In the genomic region with DNA sequence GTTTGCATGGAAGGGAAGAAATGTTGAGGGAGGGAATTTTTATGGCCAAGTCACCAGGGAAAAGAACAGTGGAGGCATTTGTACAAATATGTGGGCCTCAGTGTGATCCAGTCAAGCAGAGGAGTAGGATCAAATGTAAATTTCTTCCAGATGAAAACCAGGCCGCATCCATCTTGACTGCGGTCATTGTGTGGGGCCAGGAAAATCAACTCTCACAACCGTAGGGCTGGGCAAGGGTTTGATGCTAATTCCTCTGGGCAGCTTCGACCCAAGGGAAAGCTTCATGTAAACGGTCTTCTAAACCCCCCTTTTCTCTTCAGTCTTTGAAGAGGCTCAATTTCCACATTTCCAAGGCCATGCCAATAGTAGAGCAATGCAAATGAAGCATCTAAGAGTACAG, we compare ENCODE assay signal across 22 mouse cellular contexts.
DNase-seq lines count a peak whose midpoint lies in the region; ATAC-seq and TF ChIP-seq lines count a peak whose summit lies in the region.
"Had no signal": no experiment of that assay in that cellular context is flagged by ENCODE, and none has a peak within 500 bp of the region (broad histone marks: within the 10 kb centered on the region; RNA-seq: fewer than 3 reads in every experiment).

No protein-coding gene starts in this region.

- H3K9me3 ChIP-seq in limb, embryonic 14.5 days (ENCODE audit: control insufficient read depth, low read length), result no peaks in the 10 kb centered on the region
- no peaks in the 10 kb centered on the region for H3K9me3 ChIP-seq in limb, embryonic 10.5 days (replicated peaks)
- H3K9me3 ChIP-seq in embryonic facial prominence, embryonic 10.5 days, result no peaks in the 10 kb centered on the region
- H3K9me3 ChIP-seq in embryonic facial prominence, embryonic 13.5 days, result no peaks in the 10 kb centered on the region
- no peaks in the 10 kb centered on the region for H3K9me3 ChIP-seq in intestine, embryonic 16.5 days (ENCODE audit: control insufficient read depth, low read length)
- H3K9me3 ChIP-seq: forebrain, embryonic 10.5 days; forebrain, embryonic 15.5 days; heart, embryonic 10.5 days; hindbrain, embryonic 13.5 days; intestine, embryonic 15.5 days had no signal

- no peak overlapping the region for H3K4me2 ChIP-seq in limb, embryonic 14.5 days (replicated peaks; ENCODE audit: low read depth, low read length, severe bottlenecking)
- H3K4me2 ChIP-seq in embryonic facial prominence, embryonic 13.5 days, result no peak overlapping the region
- H3K4me2 ChIP-seq in intestine, embryonic 16.5 days (ENCODE audit: low read depth, low read length), result no peak overlapping the region
- H3K4me2 ChIP-seq: forebrain, embryonic 15.5 days; hindbrain, embryonic 13.5 days; intestine, embryonic 15.5 days had no signal

- no peak for TF ChIP-seq POLR2A in limb, embryonic 14.5 days (IDR thresholded peaks at IDR 0.05; ENCODE audit: borderline replicate concordance, extremely low read depth, insufficient read depth, insufficient read length)

- DNase-seq in limb, embryonic 14.5 days (ENCODE audit: low spot score), result peak; percentile 27
- no peak for DNase-seq in limb, embryonic 10.5 days (ENCODE audit: low spot score)
- peak; percentile 70 for DNase-seq in embryonic facial prominence, embryonic 10.5 days (ENCODE audit: low spot score)
- DNase-seq in fibroblast of lung, adult 2 months (ENCODE audit: low read depth), result peak; percentile 46
- DNase-seq in left cerebral cortex, postnatal 25 days (ENCODE audit: low spot score in 2 of 2), result no peak
- DNase-seq: adrenal gland, postnatal 10 days; cerebellum, adult 11 months; cerebellum, adult 8-10 months; cerebellum, postnatal 14 days; gastrocnemius, postnatal 10 days; heart, adult 18-20 months; heart, postnatal 10 days; heart, postnatal 4 days; kidney, adult 2 months had no signal

- no peak overlapping the region for H3K9ac ChIP-seq in limb, embryonic 14.5 days (ENCODE audit: low read depth, low read length, severe bottlenecking)
- H3K9ac ChIP-seq in embryonic facial prominence, embryonic 13.5 days, result no peak overlapping the region
- no peak overlapping the region for H3K9ac ChIP-seq in intestine, embryonic 16.5 days (ENCODE audit: low read depth, low read length)
- H3K9ac ChIP-seq: forebrain, embryonic 15.5 days; hindbrain, embryonic 13.5 days; intestine, embryonic 15.5 days had no signal

- H3K4me3 ChIP-seq in limb, embryonic 14.5 days (replicated peaks; ENCODE audit: low read length), result no peak overlapping the region
- no peak overlapping the region for H3K4me3 ChIP-seq in limb, embryonic 10.5 days
- no peak overlapping the region for H3K4me3 ChIP-seq in embryonic facial prominence, embryonic 10.5 days
- H3K4me3 ChIP-seq in embryonic facial prominence, embryonic 13.5 days, result no peak overlapping the region
- no peak overlapping the region for H3K4me3 ChIP-seq in intestine, embryonic 16.5 days (ENCODE audit: low read length)
- H3K4me3 ChIP-seq: forebrain, embryonic 10.5 days; forebrain, embryonic 15.5 days; heart, embryonic 10.5 days; hindbrain, embryonic 13.5 days; intestine, embryonic 15.5 days had no signal

- H3K4me1 ChIP-seq in limb, embryonic 14.5 days (ENCODE audit: control insufficient read depth, insufficient read depth, low read length), result no peaks in the 10 kb centered on the region
- H3K4me1 ChIP-seq in limb, embryonic 10.5 days, result no peaks in the 10 kb centered on the region
- H3K4me1 ChIP-seq in embryonic facial prominence, embryonic 10.5 days, result peaks cover 10% of the 10 kb centered on the region; the same call in 1 of the 2 replicates
- H3K4me1 ChIP-seq in embryonic facial prominence, embryonic 13.5 days, result peaks cover 18% of the 10 kb centered on the region
- no peaks in the 10 kb centered on the region for H3K4me1 ChIP-seq in intestine, embryonic 16.5 days (ENCODE audit: control insufficient read depth, insufficient read depth, low read length)
- H3K4me1 ChIP-seq: forebrain, embryonic 10.5 days; forebrain, embryonic 15.5 days; heart, embryonic 10.5 days; hindbrain, embryonic 13.5 days; intestine, embryonic 15.5 days had no signal

- intact Hi-C loops in left cerebral cortex, postnatal 25 days (cut with DNase I), result no loop called here

- no peak overlapping the region for H3K27ac ChIP-seq in limb, embryonic 14.5 days (replicated peaks; ENCODE audit: low read depth, low read length)
- H3K27ac ChIP-seq in limb, embryonic 10.5 days, result no peak overlapping the region
- no peak overlapping the region for H3K27ac ChIP-seq in embryonic facial prominence, embryonic 10.5 days (replicated peaks)
- H3K27ac ChIP-seq in embryonic facial prominence, embryonic 13.5 days, result peak overlapping the region; percentile 58; the same call in 1 of the 2 replicates
- H3K27ac ChIP-seq in intestine, embryonic 16.5 days (ENCODE audit: low read length), result no peak overlapping the region
- H3K27ac ChIP-seq: forebrain, embryonic 10.5 days; forebrain, embryonic 15.5 days; heart, embryonic 10.5 days; hindbrain, embryonic 13.5 days; intestine, embryonic 15.5 days had no signal

- 61% methylated on average over 5 of the region's 5 CpGs for WGBS in limb, embryonic 14.5 days
- 86% methylated on average over 5 of the region's 5 CpGs for WGBS in limb, embryonic 10.5 days
- WGBS in embryonic facial prominence, embryonic 10.5 days, result 50% methylated on average over 5 of the region's 5 CpGs
- WGBS in embryonic facial prominence, embryonic 13.5 days, result 31% methylated on average over 5 of the region's 5 CpGs
- WGBS in intestine, embryonic 16.5 days, result 83% methylated on average over 5 of the region's 5 CpGs

- no peaks in the 10 kb centered on the region for H3K27me3 ChIP-seq in limb, embryonic 14.5 days (ENCODE audit: control insufficient read depth, insufficient read depth, low read length)
- H3K27me3 ChIP-seq in limb, embryonic 10.5 days (ENCODE audit: low read depth, poor library complexity, severe bottlenecking), result no peaks in the 10 kb centered on the region
- H3K27me3 ChIP-seq in embryonic facial prominence, embryonic 10.5 days (replicated peaks; ENCODE audit: low read depth, poor library complexity, severe bottlenecking), result no peaks in the 10 kb centered on the region
- H3K27me3 ChIP-seq in embryonic facial prominence, embryonic 13.5 days, result no peaks in the 10 kb centered on the region
- H3K27me3 ChIP-seq in intestine, embryonic 16.5 days (replicated peaks; ENCODE audit: control insufficient read depth, insufficient read depth, low read length), result no peaks in the 10 kb centered on the region
- H3K27me3 ChIP-seq: forebrain, embryonic 15.5 days; hindbrain, embryonic 13.5 days; intestine, embryonic 15.5 days had no signal

- no peak for ATAC-seq in limb, embryonic 14.5 days (ENCODE audit: low FRiP score, low read depth)
- ATAC-seq in embryonic facial prominence, embryonic 13.5 days (ENCODE audit: insufficient number of reproducible peaks, insufficient read depth, low FRiP score, low TSS enrichment, low read depth), result peak; percentile 71; the same call in 1 of the 2 replicates
- ATAC-seq in intestine, embryonic 16.5 days, result no peak
- ATAC-seq: forebrain, embryonic 15.5 days; intestine, embryonic 15.5 days had no signal

- H3K36me3 ChIP-seq in limb, embryonic 14.5 days (ENCODE audit: control insufficient read depth, insufficient read depth, low read length), result no peaks in the 10 kb centered on the region
- no peaks in the 10 kb centered on the region for H3K36me3 ChIP-seq in limb, embryonic 10.5 days
- no peaks in the 10 kb centered on the region for H3K36me3 ChIP-seq in embryonic facial prominence, embryonic 10.5 days (replicated peaks)
- no peaks in the 10 kb centered on the region for H3K36me3 ChIP-seq in embryonic facial prominence, embryonic 13.5 days
- H3K36me3 ChIP-seq in intestine, embryonic 16.5 days (ENCODE audit: control insufficient read depth, insufficient read depth, low read length), result no peaks in the 10 kb centered on the region
- H3K36me3 ChIP-seq: forebrain, embryonic 10.5 days; forebrain, embryonic 15.5 days; G1E; heart, embryonic 10.5 days; hindbrain, embryonic 13.5 days; intestine, embryonic 15.5 days had no signal

Comparison
In these comparisons a context has a peak if more than half of its experiments do, and no peak if none do; other contexts are left out.
1. DNase-seq: peak in limb, embryonic 14.5 days (single experiment), embryonic facial prominence, embryonic 10.5 days (single experiment) and fibroblast of lung, adult 2 months (single experiment); none in limb, embryonic 10.5 days (single experiment) and left cerebral cortex, postnatal 25 days (0 of 2).